Mouse (Mus musculus) 416B (cell line): Measurements from ENCODE around the gene Fuom.

Source experiments
- DNase-seq: peaks from one replicate; pipeline ENCODE4 v3.0.0; 2011; ENCODE audit warnings: low read depth

Fuom gene

GRCm38 (mm10) chr7:140057413-140058407, 44.5 kb downstream of the Fuom start:
- DNase-seq: no peak

DNA sequence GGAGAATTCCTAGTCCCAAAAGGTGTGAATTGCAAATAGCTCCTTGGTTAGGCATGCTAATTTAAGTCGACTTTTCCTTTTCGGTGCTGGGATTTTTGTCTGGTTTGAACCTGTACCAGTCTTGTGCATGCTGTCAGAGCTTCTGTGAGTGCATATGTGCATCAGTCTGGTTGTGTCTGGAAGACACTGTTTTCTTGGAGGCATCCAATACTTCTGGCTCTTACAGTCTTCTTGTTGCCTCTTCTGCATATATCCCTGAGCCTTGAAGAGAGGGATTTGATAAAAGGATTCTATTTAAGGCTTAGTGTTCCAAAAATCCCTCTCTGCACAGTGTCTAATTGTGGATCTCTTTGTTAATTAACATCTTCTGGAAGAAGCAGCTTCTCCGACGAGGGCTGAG, 48.1 kb downstream of the Fuom start:
- no peak for DNase-seq

DNA sequence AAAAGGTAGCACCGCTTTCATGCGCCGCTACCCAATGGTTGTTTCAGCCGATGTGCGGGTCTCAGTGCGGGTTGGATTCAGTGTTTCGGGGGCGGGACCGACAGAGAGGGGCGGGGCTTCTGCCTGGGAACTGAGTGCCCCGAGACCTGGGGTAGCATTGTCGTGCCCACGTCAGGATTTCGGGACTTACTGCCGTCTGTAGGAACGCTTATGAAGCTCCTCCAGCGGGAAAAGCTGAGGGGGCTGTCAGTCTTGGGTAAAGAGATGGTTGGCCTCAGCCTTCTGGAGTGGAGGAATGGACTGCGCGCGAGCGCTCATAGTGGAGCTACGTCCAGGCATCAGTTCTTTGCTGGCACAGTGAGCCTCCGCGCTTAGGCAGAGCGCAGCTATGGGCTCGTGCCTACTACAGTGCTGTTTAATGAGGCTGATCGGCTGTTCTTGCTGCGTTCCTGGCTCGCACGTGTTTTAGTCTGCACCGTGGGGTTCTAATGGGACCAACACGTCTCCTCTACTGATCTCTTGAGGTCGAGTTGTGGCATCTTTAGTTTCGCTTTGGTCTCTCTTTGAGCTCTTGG, 53.0 kb downstream of the Fuom start:
- DNase-seq: no peak

GRCm38 (mm10) chr7:140048361-140049114, 53.7 kb downstream of the Fuom start, which contains the start of gene Msx3:
TSS of gene Msx3 (minus strand) at chr7:140049089.
- no peak for DNase-seq

GRCm38 (mm10) chr7:140047811-140048311, 54.4 kb downstream of the Fuom start:
- no peak for DNase-seq
